Mouse (Mus musculus): ENCODE data around the gene Mmab. TPM values are rescaled to one million over a fixed set of nuclear protein-coding genes. Genes with fewer than 3 reads are reported as not detected.

Gene Mmab
- polyA plus RNA-seq, 1 experiment from 2014 or later = 8.0 TPM

- Histone ChIP-seq H3K27ac (ENCODE audit: low read depth, low read length) (no peak overlapping the region), H3K9me3 (ENCODE audit: control insufficient read depth) (no peaks in the 10 kb centered on the region), H3K4me3 (ENCODE audit: low read depth, low read length) (no peak overlapping the region), H3K27me3 (replicated peaks; ENCODE audit: control insufficient read depth, insufficient read depth, low read length) (no peaks in the 10 kb centered on the region), H3K4me2 (replicated peaks; ENCODE audit: low read depth) (no peak overlapping the region), H3K9ac (ENCODE audit: low read depth, low read length) (no peak overlapping the region), H3K4me1 (replicated peaks; ENCODE audit: control insufficient read depth, insufficient read depth, low read length) (no peaks in the 10 kb centered on the region), H3K36me3 (ENCODE audit: control insufficient read depth, insufficient read depth) (peaks cover 100% of the 10 kb centered on the region)
- ATAC-seq = no peak
- WGBS = 75% methylated on average over 23 of the region's 23 CpGs
- TF ChIP-seq CTCF (IDR thresholded peaks at IDR 0.05; ENCODE audit: low read depth) = no peak
These were observed 31.4 kb downstream of the Mmab start for GRCm38 (mm10) chr5:114412361-114412998.

- H3K4me3 ChIP-seq (ENCODE audit: low read depth, low read length) = no peak overlapping the region
- WGBS = 88% methylated on average over 13 of the region's 13 CpGs
- TF ChIP-seq CTCF (IDR thresholded peaks at IDR 0.05; ENCODE audit: low read depth) = no peak
These were observed 33.4 kb downstream of the Mmab start for GRCm38 (mm10) chr5:114410429-114410828.

GRCm38 (mm10) chr5:114408846-114409245 lies 35.0 kb downstream of the Mmab start:
- Histone ChIP-seq H3K4me2 (replicated peaks; ENCODE audit: low read depth) (no peak overlapping the region), H3K4me3 (ENCODE audit: low read depth, low read length) (no peak overlapping the region), H3K36me3 (ENCODE audit: control insufficient read depth, insufficient read depth) (peaks cover 100% of the 10 kb centered on the region), H3K27ac (ENCODE audit: low read depth, low read length) (no peak overlapping the region), H3K4me1 (replicated peaks; ENCODE audit: control insufficient read depth, insufficient read depth, low read length) (no peaks in the 10 kb centered on the region), H3K9ac (ENCODE audit: low read depth, low read length) (no peak overlapping the region), H3K27me3 (replicated peaks; ENCODE audit: control insufficient read depth, insufficient read depth, low read length) (no peaks in the 10 kb centered on the region), H3K9me3 (ENCODE audit: control insufficient read depth) (no peaks in the 10 kb centered on the region)
- no peak for ATAC-seq
- 92% methylated on average over 11 of the region's 11 CpGs for WGBS
- no peak for TF ChIP-seq CTCF (IDR thresholded peaks at IDR 0.05; ENCODE audit: low read depth)

More at GRCm38 (mm10) chr5:114410429-114410828, 33.4 kb downstream of the Mmab start:
- Histone ChIP-seq H3K9ac (ENCODE audit: low read depth, low read length) (no peak overlapping the region), H3K4me1 (replicated peaks; ENCODE audit: control insufficient read depth, insufficient read depth, low read length) (no peaks in the 10 kb centered on the region), H3K36me3 (ENCODE audit: control insufficient read depth, insufficient read depth) (peaks cover 100% of the 10 kb centered on the region), H3K27me3 (replicated peaks; ENCODE audit: control insufficient read depth, insufficient read depth, low read length) (no peaks in the 10 kb centered on the region), H3K27ac (ENCODE audit: low read depth, low read length) (no peak overlapping the region), H3K9me3 (ENCODE audit: control insufficient read depth) (no peaks in the 10 kb centered on the region), H3K4me2 (replicated peaks; ENCODE audit: low read depth) (no peak overlapping the region)
- no peak for ATAC-seq

- Histone ChIP-seq H3K9ac (ENCODE audit: low read depth, low read length) (no peak overlapping the region), H3K27me3 (replicated peaks; ENCODE audit: control insufficient read depth, insufficient read depth, low read length) (no peaks in the 10 kb centered on the region), H3K27ac (ENCODE audit: low read depth, low read length) (no peak overlapping the region), H3K9me3 (ENCODE audit: control insufficient read depth) (no peaks in the 10 kb centered on the region), H3K4me3 (ENCODE audit: low read depth, low read length) (no peak overlapping the region), H3K4me1 (replicated peaks; ENCODE audit: control insufficient read depth, insufficient read depth, low read length) (no peaks in the 10 kb centered on the region), H3K4me2 (replicated peaks; ENCODE audit: low read depth) (no peak overlapping the region), H3K36me3 (ENCODE audit: control insufficient read depth, insufficient read depth) (peaks cover 99% of the 10 kb centered on the region)
- WGBS = 91% methylated on average over 9 of the region's 9 CpGs
- ATAC-seq = no peak
- no peak for TF ChIP-seq CTCF (IDR thresholded peaks at IDR 0.05; ENCODE audit: low read depth)
These were observed 36.0 kb downstream of the Mmab start for GRCm38 (mm10) chr5:114407810-114408209.

GRCm38 (mm10) chr5:114407269-114407668 lies 36.6 kb downstream of the Mmab start:
- H3K27ac ChIP-seq (ENCODE audit: low read depth, low read length) = no peak overlapping the region
- H3K9me3 ChIP-seq (ENCODE audit: control insufficient read depth) = no peaks in the 10 kb centered on the region
- peaks cover 99% of the 10 kb centered on the region for H3K36me3 ChIP-seq (ENCODE audit: control insufficient read depth, insufficient read depth)
- 82% methylated on average over 10 of the region's 10 CpGs for WGBS
- H3K4me1 ChIP-seq (replicated peaks; ENCODE audit: control insufficient read depth, insufficient read depth, low read length) = no peaks in the 10 kb centered on the region
- H3K4me3 ChIP-seq (ENCODE audit: low read depth, low read length) = no peak overlapping the region
- H3K27me3 ChIP-seq (replicated peaks; ENCODE audit: control insufficient read depth, insufficient read depth, low read length) = no peaks in the 10 kb centered on the region
- no peak for TF ChIP-seq CTCF (IDR thresholded peaks at IDR 0.05; ENCODE audit: low read depth)
- ATAC-seq = no peak
- H3K4me2 ChIP-seq (replicated peaks; ENCODE audit: low read depth) = no peak overlapping the region
- no peak overlapping the region for H3K9ac ChIP-seq (ENCODE audit: low read depth, low read length)

GRCm38 (mm10) chr5:114406592-114406991 lies 37.3 kb downstream of the Mmab start:
- H3K27me3 ChIP-seq (replicated peaks; ENCODE audit: control insufficient read depth, insufficient read depth, low read length) = no peaks in the 10 kb centered on the region
- no peak overlapping the region for H3K27ac ChIP-seq (ENCODE audit: low read depth, low read length)
- 94% methylated on average over 14 of the region's 14 CpGs for WGBS
- H3K4me2 ChIP-seq (replicated peaks; ENCODE audit: low read depth) = no peak overlapping the region
- H3K4me1 ChIP-seq (replicated peaks; ENCODE audit: control insufficient read depth, insufficient read depth, low read length) = no peaks in the 10 kb centered on the region
- H3K9me3 ChIP-seq (ENCODE audit: control insufficient read depth) = no peaks in the 10 kb centered on the region
- no peak for ATAC-seq
- TF ChIP-seq CTCF (IDR thresholded peaks at IDR 0.05; ENCODE audit: low read depth) = no peak
- peaks cover 99% of the 10 kb centered on the region for H3K36me3 ChIP-seq (ENCODE audit: control insufficient read depth, insufficient read depth)
- H3K9ac ChIP-seq (ENCODE audit: low read depth, low read length) = no peak overlapping the region
- H3K4me3 ChIP-seq (ENCODE audit: low read depth, low read length) = no peak overlapping the region
